Mouse (Mus musculus): Measurements from ENCODE around the gene Notch2.

- TF ChIP-seq EP300 (IDR thresholded peaks at IDR 0.05; ENCODE audit: low read depth) (no peak), CTCF (IDR thresholded peaks at IDR 0.05; ENCODE audit: low read depth) (no peak)
Measured at GRCm38 (mm10) chr3:98066434-98066833, 53.1 kb downstream of the Notch2 start.
